Mouse (Mus musculus) inflammation-experienced regulatory T-cells, adult 6 months (primary cell): ENCODE data around the gene Tmem59. TPM values are rescaled to one million over a fixed set of nuclear protein-coding genes. Genes with fewer than 3 reads are reported as not detected.
A peak's percentile ranks its signal among the peaks of the same experiment; 100 is the strongest.

Source experiments
- ATAC-seq: one replicate; pipeline ENCODE4 v1.8.0; 2017
- polyA plus RNA-seq, 3 experiments: library from polyadenylated mRNA; unstranded; fragments of 100-300 nt; shearing (Covaris generic); gene quantifications; one replicate each; pipeline ENCODE4 v1.2.1; 2017

The Tmem59 gene
- 100 to 1,000 TPM; 391 to 444 (median 391) TPM for polyA plus RNA-seq

- peak; percentile 88 for ATAC-seq
Measured at GRCm38 (mm10) chr4:107178182-107178829, at the start of gene Tmem59. TSS of gene Tmem59 (plus strand) at chr4:107178399.

GRCm38 (mm10) chr4:107129373-107129772 is 48.8 kb upstream of the Tmem59 start:
- no peak for ATAC-seq

- no peak for ATAC-seq
Measured at GRCm38 (mm10) chr4:107130534-107130933, 47.7 kb upstream of the Tmem59 start.

GRCm38 (mm10) chr4:107134891-107135290 is 43.3 kb upstream of the Tmem59 start:
- no peak for ATAC-seq

GRCm38 (mm10) chr4:107135663-107136062 is 42.5 kb upstream of the Tmem59 start:
- no peak for ATAC-seq

- no peak for ATAC-seq
Measured at GRCm38 (mm10) chr4:107136531-107136930, 41.7 kb upstream of the Tmem59 start.

GRCm38 (mm10) chr4:107138948-107139835 is 39.0 kb upstream of the Tmem59 start:
- ATAC-seq, result no peak

GRCm38 (mm10) chr4:107139836-107140631 is 38.2 kb upstream of the Tmem59 start:
- ATAC-seq, result no peak

GRCm38 (mm10) chr4:107143511-107143910 is 34.7 kb upstream of the Tmem59 start:
- no peak for ATAC-seq

GRCm38 (mm10) chr4:107150991-107151390 is 27.2 kb upstream of the Tmem59 start:
- ATAC-seq, result no peak

GRCm38 (mm10) chr4:107152571-107152970 is 25.6 kb upstream of the Tmem59 start:
- ATAC-seq, result no peak

GRCm38 (mm10) chr4:107156983-107157401 is 21.2 kb upstream of the Tmem59 start:
- ATAC-seq, result no peak

GRCm38 (mm10) chr4:107159166-107159773 is 18.9 kb upstream of the Tmem59 start:
- no peak for ATAC-seq

- no peak for ATAC-seq
Measured at GRCm38 (mm10) chr4:107160181-107160580, 18.0 kb upstream of the Tmem59 start.

GRCm38 (mm10) chr4:107163341-107163740 is 14.9 kb upstream of the Tmem59 start:
- no peak for ATAC-seq

- ATAC-seq, result peak; percentile 99
Measured at GRCm38 (mm10) chr4:107163756-107164587, 14.2 kb upstream of the Tmem59 start.

- ATAC-seq, result no peak
Measured at GRCm38 (mm10) chr4:107166700-107167099, 11.5 kb upstream of the Tmem59 start.

GRCm38 (mm10) chr4:107167798-107168197 is 10.4 kb upstream of the Tmem59 start:
- no peak for ATAC-seq

- no peak for ATAC-seq
Measured at GRCm38 (mm10) chr4:107177506-107177905, 693 bp upstream of the Tmem59 start.

GRCm38 (mm10) chr4:107178830-107179490 is 761 bp downstream of the Tmem59 start, which contains the start of gene Tceanc2:
TSS of gene Tceanc2 (minus strand) at chr4:107179116.
- peak; percentile 64 for ATAC-seq

GRCm38 (mm10) chr4:107179561-107179960 is 1.4 kb downstream of the Tmem59 start:
- ATAC-seq, result no peak
